Mouse (Mus musculus): ENCODE measurements around the gene Iqcm. TPM values are rescaled to one million over a fixed set of nuclear protein-coding genes. Genes with fewer than 3 reads are reported as not detected.

The Iqcm gene
- total and polyA plus RNA-seq, 2 experiments from 2014 or later, result not detected

DNA sequence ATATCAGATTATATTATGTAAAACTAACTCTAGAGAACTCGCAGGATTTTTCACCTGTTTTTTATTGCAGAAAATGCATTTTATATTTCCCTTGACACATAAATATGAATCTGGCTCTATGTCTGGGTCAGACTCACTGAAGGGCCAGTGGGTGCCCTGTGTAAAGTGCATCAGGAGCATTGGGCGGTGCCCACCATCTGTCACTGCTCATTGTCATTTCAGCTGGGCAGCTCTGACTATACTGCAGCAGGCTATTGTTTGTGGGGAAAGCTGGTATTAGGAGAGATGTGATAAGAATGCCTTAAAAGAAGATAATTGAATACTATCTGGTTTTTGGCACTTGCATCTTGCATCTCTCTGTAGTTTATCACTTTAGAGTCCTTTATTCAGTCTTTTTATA, 507.5 kb downstream of the Iqcm start:
- DNase-seq (ENCODE audit: low spot score) (no peak), ATAC-seq (ENCODE audit: insufficient read depth, low read depth) (no peak)
- H3K4me2 ChIP-seq (ENCODE audit: low read depth, low read length), result no peak overlapping the region
- no peak overlapping the region for H3K27ac ChIP-seq (ENCODE audit: low read depth)
- 72% methylated on average over 2 of the region's 2 CpGs for WGBS
- TF ChIP-seq CTCF (IDR thresholded peaks at IDR 0.05; ENCODE audit: low read depth) (no peak), EP300 (IDR thresholded peaks at IDR 0.05; ENCODE audit: low read depth) (no peak)
- no peaks in the 10 kb centered on the region for H3K36me3 ChIP-seq (replicated peaks; ENCODE audit: control insufficient read depth, insufficient read depth, low read length)
- H3K9me3 ChIP-seq (replicated peaks; ENCODE audit: control insufficient read depth, low read length), result no peaks in the 10 kb centered on the region
- no peaks in the 10 kb centered on the region for H3K27me3 ChIP-seq (ENCODE audit: control insufficient read depth, insufficient read depth, low read length)
- no peak overlapping the region for H3K4me3 ChIP-seq (ENCODE audit: low read depth, low read length)
- H3K4me1 ChIP-seq (ENCODE audit: control insufficient read depth, insufficient read depth), result no peaks in the 10 kb centered on the region
- H3K9ac ChIP-seq (replicated peaks; ENCODE audit: low read depth, low read length), result no peak overlapping the region

DNA sequence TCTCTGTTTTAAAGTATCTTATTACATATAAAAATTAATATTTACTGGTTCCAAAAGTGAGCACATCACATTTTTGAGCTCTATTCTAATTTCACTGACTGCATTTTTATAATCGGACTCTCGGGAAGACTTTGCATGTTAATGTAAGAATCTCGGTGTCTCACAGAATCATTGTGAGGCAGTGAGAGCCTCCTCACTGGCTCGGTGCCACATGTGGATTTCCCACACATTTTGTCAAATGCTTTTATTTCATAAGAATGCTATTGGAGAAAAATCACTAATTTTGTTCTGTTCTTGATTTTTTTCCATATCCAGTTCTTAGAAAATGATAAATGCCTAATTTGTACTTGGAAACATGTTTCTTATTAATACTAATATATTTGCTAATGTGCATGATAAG, 570.0 kb downstream of the Iqcm start:
- H3K27ac ChIP-seq (ENCODE audit: low read depth), result no peak overlapping the region
- no peak overlapping the region for H3K4me2 ChIP-seq (ENCODE audit: low read depth, low read length)
- no peaks in the 10 kb centered on the region for H3K4me1 ChIP-seq (ENCODE audit: control insufficient read depth, insufficient read depth)
- H3K27me3 ChIP-seq (ENCODE audit: control insufficient read depth, insufficient read depth, low read length), result no peaks in the 10 kb centered on the region
- no peaks in the 10 kb centered on the region for H3K9me3 ChIP-seq (replicated peaks; ENCODE audit: control insufficient read depth, low read length)
- WGBS, result 76% methylated on average over 4 of the region's 4 CpGs
- no peak overlapping the region for H3K4me3 ChIP-seq (ENCODE audit: low read depth, low read length)
- H3K36me3 ChIP-seq (replicated peaks; ENCODE audit: control insufficient read depth, insufficient read depth, low read length), result no peaks in the 10 kb centered on the region
- H3K9ac ChIP-seq (replicated peaks; ENCODE audit: low read depth, low read length), result no peak overlapping the region
- ATAC-seq (ENCODE audit: insufficient read depth, low read depth) (no peak), DNase-seq (ENCODE audit: low spot score) (no peak)
- no peak for TF ChIP-seq EP300 (IDR thresholded peaks at IDR 0.05; ENCODE audit: low read depth)
- TF ChIP-seq CTCF (IDR thresholded peaks at IDR 0.05; ENCODE audit: low read depth), result no peak

Other genes with a start within 250 kb of the Iqcm start
- 2.0 and 4.0 TPM in 2 replicates for gene Rasd2, start 234.8 kb upstream of the Iqcm start, total RNA-seq (2014; rRNA removed; ENCODE audit: low replicate concordance)
- 0.63 and 0.68 TPM in 2 replicates for gene Rasd2, start 234.8 kb upstream of the Iqcm start, polyA plus RNA-seq (2015; fragmentation: Nextera tagmentation; extraction: Ambion mirVana)
- gene Gm10358, start 42.1 kb upstream of the Iqcm start, total RNA-seq (2014; rRNA removed; ENCODE audit: low replicate concordance), result 8.2 and 10.4 TPM in 2 replicates
- gene Gm10358, start 42.1 kb upstream of the Iqcm start, polyA plus RNA-seq (2015; fragmentation: Nextera tagmentation; extraction: Ambion mirVana), result 0.34 and 0.38 TPM in 2 replicates